Mouse (Mus musculus) c-Kit-negative CD71-positive TER-119-positive erythroid progenitor cells, embryonic 14.5 days (primary cell): ENCODE measurements around the gene Cdh12.
"Not testable (repeated sequence)": the region's sequence is repeated elsewhere in the genome, so short reads cannot be mapped to it uniquely, and the experiment has no call there.

Experiments
- DNase-seq: peaks from one replicate; pipeline ENCODE4 v3.0.0-alpha.2; 2013; ENCODE audit warnings: low read depth, low spot score

Gene Cdh12

DNA sequence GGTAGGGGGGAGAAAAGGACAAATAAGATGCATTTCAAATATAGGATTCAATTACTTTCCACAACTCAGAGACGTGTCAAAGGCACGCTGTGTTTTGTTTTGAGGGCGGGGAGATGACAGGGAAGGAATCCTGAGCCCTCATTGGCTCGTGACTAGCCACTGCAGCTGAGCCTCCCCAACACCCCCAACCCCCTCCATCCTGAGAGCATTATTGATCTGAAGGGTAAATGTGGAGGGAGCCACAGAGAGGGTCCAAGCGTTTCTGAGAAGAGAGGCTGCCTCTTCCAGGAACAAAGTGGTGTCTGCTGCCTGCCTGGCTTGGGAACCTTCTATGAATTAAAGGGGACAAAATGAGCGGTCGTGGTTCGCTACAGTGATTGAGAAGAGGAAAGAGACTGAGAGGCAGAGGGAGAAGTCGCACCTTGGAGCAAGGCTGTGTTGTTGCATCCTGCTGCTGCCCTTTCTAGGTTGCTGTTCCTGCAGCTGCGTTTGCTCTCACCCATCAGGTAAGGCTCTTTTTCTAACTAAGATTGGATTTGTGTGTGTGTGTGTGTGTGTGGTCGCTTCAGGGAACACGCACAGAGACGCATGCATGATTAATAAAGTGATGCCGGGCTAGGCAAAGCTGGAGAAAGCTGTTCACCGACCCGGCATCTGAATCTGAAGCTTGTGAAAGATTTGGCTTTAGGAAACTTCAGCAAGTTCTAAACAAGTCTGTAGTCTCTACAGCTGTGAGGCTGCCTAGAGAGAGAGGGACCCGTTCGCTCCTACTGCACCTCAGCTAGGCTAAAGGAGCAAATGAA lies at the start of gene Cdh12:
Gene Cdh12 (plus strand): TSS at position 405 of the 803 bp plus-strand sequence.
- no peak for DNase-seq

GRCm38 (mm10) chr15:20403596-20403995 lies 45.5 kb upstream of the Cdh12 start:
- no peak for DNase-seq

DNA sequence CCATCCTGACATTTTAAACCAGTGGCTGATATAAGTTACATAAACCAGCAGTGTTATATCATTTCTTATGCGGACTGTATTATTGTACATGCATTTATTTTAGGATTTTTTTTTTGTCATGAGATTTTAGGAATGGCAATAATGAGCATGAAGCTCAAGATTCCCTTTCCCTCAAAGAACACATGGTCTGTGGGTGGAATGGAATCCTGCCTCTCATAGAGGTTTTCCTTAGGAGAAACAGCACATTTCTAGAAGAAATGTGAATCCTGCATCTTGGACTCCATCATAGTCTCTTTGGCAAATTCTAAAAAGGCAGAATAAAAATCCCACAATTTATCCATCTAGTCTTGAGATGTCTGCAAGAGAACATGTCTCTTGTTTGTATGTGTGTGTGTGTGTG lies 35.7 kb upstream of the Cdh12 start:
- no peak for DNase-seq

DNA sequence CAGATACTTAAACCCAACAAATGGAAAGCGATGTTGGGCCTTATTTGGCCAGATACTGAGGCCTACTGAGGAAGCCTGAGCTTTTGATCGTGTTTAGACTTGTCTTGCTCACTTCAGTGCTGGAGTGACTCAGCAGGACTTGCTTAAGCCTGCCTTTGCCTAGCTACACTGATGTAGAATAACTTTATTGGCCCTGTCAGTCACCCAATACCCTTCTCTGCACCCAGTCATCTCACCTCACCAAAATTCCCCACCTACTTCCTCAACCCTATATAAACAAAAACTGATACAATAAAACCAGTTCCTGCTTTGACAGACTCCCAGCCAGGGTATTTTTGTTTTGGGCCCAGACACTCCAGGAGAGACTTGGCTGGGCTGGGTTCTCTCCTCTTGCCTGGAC lies 12.7 kb upstream of the Cdh12 start:
- no peak for DNase-seq

DNA sequence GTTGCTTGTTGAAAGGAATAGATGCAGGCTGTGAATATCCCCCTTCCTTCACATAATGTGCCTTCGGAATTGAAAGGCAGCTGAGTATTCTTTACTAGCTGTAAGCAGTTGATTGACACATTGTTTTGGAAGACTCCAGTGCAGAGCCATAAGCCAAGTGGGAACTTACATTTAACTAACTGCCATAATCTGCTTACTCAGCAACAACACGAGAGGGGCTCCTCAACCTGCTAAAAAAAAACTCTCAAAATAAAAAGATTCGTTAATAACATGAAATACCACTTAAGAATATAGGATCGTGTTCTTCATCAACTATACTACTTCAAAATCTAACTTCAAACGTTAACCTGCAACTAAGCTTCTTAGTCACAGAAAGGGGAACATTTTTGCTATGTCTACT lies 1.5 kb downstream of the Cdh12 start:
- no peak for DNase-seq

- no peak for DNase-seq
Observed at GRCm38 (mm10) chr15:20458508-20458907, 9.4 kb downstream of the Cdh12 start.

GRCm38 (mm10) chr15:20462500-20462899 lies 13.4 kb downstream of the Cdh12 start:
- no peak for DNase-seq

DNA sequence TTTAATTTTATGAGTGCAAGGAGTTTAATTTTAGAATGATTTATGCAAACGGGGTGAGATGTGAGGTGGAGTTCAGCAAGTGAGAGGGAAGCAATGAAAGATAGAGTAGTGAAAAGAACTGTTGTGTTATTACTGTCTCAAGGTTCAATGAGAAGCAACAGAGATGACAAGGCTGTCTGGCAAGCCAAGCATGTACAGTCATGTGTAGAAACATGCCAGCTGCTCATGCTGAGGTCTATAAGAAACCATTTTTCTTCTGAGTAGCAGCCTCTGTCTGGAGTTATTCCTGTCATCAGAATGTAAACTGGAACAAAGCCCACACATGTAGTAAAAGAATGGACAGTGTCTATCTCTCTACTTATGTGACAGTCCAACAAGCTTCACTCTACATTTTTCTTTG lies 14.5 kb downstream of the Cdh12 start:
- no peak for DNase-seq

DNA sequence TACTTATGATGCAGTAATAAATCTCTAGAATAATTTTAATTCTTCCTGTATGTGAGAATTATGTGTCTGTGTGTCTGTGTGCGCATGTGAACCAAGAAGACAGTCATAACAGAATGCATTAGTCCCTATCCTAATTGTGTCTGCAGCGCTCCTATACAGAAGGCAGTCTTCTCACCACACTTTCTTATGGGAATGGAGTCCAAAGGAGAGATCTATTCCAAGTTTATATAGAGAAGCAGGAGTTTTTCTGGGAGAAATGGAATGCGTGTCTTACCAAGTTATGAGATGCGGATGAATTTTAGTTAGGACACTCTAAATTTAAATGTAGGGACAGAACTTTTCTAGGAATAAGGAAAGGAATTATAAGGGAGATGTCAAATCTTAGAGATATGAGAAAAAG lies 101.9 kb downstream of the Cdh12 start:
- no peak for DNase-seq

- no peak for DNase-seq
Observed at GRCm38 (mm10) chr15:20571012-20571411, 121.9 kb downstream of the Cdh12 start.

DNA sequence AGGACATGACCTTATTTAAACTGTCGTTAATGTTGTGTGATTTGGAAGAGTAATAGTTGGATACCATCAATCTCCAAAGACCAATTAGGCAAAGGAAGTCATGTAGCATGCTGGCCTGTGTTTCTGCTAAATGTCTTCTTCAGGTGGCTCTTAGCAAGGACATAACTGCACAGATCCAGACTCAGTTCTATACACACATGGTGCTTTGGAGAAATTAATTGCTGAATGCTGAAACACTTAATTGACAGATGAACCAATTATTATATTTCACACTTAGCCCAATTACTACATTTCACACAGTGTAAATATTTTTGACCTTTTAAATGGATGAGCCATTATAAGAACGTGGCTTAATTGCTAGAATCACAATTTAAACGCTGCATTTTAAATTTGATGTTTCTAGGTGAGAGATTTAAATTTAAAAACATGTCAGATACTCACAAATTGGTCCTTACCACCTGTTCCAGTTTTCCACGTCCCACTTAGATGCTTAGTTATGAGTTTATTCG lies 133.6 kb downstream of the Cdh12 start:
- DNase-seq, result no peak

GRCm38 (mm10) chr15:20591599-20591998 lies 142.5 kb downstream of the Cdh12 start:
- no peak for DNase-seq

- DNase-seq, result not testable (repeated sequence)
Observed at GRCm38 (mm10) chr15:20605751-20606150, 156.7 kb downstream of the Cdh12 start.

- no peak for DNase-seq
Observed at GRCm38 (mm10) chr15:20634593-20634992, 185.5 kb downstream of the Cdh12 start.

DNA sequence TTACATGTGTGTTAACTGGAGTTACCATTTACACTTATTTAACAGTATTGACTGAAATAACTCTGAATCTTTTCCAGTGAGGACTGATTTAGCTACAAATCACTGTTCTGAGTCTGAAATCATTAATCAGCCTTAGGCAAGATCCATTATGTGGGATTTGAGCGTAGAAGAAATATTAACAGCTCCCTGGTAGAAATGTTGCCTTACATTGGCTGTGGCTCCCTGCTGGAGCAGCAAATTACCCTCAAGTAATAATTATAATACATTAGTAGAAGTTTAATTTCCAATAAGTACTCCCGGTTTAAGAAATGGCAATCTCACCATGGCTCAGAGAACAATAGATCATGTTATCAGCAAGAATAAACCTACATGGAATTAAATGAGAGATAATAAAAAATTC lies 190.1 kb downstream of the Cdh12 start:
- no peak for DNase-seq

DNA sequence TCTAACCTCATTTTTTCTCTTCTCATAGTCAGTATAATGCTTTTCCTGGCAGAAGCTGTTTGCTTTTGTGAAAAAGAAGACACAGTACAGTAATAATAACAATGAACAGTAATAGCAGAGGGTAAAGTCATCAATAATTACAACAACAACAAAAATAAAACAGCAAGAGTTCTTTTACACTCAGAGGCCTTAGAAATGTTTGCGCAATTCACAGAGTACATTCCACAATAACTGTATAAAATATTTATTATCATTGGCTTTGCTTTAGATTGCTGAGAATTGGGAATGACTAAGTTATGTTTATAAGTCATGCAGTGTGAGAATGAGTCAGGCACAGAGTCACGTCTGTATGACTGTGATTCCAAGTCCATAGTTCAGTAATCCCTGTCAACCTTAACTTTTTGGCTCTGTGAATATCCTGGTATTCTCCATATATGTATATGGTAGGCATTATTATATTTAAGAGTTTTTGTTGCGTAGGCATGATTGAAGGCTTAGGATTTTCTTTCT lies 193.9 kb downstream of the Cdh12 start:
- DNase-seq, result no peak

DNA sequence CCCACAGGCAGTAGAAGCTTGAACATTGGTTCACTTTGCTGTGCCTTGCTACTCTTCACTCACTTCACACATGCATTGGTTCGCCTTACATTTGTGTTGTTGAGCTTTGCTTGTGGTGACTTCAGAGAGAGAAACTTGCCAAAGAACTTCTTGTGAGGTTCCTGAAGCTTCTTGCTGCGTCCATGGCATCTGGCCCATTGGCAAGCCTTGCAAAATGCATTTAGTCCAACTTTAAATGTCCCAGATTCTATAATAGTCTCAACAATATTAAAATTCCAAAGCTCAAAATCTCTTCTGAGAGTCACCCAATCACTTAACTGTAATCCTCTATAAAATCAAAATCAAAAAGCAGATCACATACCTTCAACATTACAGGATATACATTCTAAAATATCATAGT lies 211.2 kb downstream of the Cdh12 start:
- DNase-seq, result no peak

DNA sequence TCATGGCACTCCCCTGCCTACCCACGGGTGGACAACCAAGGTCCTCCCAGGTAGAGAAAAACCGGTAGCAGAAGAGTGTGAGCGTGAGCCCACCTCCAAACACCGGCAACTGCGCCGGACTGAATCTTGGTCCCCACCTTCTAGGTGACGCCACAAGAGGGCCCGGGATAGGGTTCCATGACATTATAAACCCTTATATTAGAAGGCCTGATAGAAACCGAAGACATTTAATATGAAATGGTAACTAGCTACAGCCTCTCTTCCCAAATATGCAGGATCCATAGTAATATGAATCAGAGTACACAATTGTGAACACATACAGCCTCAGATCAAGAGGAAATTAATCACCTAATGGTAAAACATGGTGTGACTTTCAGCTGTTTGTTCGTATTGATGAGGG lies 217.6 kb downstream of the Cdh12 start, which contains the start of gene Acot10:
Gene Acot10 (minus strand): TSS at position 101 of the 400 bp plus-strand sequence.
- no peak for DNase-seq

- no peak for DNase-seq
Observed at GRCm38 (mm10) chr15:20667350-20667749, 218.3 kb downstream of the Cdh12 start.

DNA sequence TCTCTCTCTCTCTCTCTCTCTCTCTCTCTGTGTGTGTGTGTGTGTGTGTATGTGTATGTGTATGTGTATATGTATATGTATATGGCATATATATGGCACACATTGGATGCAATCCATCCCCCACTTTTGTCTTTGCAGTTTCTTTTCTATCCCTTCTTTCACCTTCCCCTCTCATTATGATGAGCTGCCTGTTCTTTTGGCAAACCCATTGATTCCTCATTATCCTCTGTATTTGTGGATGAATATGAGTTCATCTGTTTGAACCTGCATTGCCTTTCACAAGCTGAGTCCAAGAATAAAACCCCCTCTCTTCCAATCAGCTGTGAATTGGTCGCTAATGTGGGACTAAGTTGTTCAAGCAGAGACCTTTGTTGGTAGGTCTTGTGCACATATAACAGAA lies 218.9 kb downstream of the Cdh12 start:
- DNase-seq, result no peak

DNA sequence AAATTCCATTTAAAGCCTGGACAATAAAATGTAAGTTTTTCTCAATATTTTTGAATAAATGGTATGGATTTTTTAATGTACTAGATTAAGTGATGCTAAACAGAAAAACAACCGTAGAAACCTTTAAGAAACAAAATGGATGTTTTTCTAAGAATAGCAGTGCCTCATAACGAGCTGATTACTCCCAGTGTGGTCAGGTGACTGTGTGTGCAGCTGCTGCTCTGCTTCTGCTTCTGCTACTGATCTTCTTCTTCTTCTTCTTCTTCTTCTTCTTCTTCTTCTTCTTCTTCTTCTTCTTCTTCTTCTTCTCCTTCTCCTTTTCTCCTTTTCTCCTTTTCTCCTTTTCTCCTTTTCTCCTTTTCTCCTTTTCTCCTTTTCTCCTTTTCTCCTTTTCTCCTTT lies 220.4 kb downstream of the Cdh12 start:
- not testable (repeated sequence) for DNase-seq

DNA sequence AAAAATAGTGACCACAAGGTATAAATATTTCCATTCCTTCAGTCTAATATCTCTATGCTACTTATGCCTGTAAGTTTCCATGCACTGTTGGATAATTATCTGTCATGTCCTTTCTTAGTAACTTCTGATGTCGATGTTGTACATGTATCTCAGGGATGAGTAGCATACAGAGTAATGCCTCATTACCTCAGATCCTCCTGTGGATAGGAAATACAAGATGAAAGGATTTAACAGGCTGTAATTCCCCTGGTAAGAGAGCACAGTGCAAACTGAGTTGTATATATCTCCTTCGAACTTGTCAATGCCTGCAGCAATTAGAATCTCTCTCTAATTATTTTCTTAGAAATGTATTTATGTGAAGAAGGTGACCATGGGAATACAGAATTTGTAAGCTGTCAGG lies 233.7 kb downstream of the Cdh12 start:
- no peak for DNase-seq

DNA sequence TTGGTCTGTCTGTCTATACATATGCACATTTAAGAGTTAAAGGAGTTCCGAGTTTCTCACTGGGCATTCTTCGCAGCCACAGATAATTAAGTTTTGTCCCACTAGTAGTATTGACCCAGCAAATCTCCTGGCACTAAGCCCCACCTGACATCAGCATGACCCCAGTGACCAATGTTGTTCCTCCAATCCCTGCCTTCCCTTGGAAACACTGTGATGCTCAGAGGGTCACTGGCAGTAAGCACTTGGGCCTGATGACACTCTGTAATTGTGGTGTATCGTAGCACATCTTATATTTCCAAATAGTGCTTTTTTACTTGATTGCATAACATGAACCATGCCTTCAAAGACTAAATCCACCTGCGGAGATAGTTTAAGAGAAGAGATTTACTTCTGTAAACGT lies 235.1 kb downstream of the Cdh12 start:
- no peak for DNase-seq
